In the genomic region with DNA sequence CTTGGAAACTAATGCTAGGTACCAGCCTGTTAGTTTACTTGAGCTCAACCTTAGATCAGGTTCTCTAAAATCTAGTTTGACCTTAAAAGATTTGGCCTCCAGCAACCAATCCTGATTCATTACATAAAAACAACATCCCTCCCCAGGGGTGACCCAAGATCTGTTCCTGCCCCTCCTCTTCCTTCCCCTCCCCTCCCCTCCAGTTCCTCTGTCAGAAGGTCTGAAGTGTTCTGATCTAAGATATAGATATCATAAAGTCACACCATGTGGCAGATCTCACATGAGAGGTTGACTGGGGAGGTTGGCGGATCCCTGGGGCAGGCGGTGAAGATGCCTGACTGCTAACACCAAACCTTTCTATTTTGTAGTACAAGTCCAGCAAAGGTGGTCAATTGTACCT, we compare ENCODE assay signal across 16 mouse cellular contexts. TPM values are rescaled to one million over a fixed set of nuclear protein-coding genes. Genes with fewer than 3 reads are reported as not detected.
DNase-seq lines count a peak whose midpoint lies in the region; ATAC-seq and TF ChIP-seq lines count a peak whose summit lies in the region.
"Not testable (repeated sequence)": the region's sequence is repeated elsewhere in the genome, so short reads cannot be mapped to it uniquely, and the experiment has no call there.
"Had no signal": no experiment of that assay in that cellular context is flagged by ENCODE, and none has a peak within 500 bp of the region (broad histone marks: within the 10 kb centered on the region; RNA-seq: fewer than 3 reads in every experiment).

No protein-coding gene starts in this region.

- ATAC-seq in lung, postnatal 0 days = peak; percentile 55

- peak; percentile 94 for TF ChIP-seq EP300 in lung, postnatal 0 days (IDR thresholded peaks at IDR 0.05)

- not testable (repeated sequence) for H3K9me3 ChIP-seq in lung, postnatal 0 days (ENCODE audit: low read length)

- not testable (repeated sequence) for H3K9ac ChIP-seq in lung, postnatal 0 days (replicated peaks; ENCODE audit: low read depth)

- not testable (repeated sequence) for TF ChIP-seq CTCF in lung, postnatal 0 days (IDR thresholded peaks at IDR 0.05)

- H3K27ac ChIP-seq in lung, postnatal 0 days (ENCODE audit: low read length) = not testable (repeated sequence)

- H3K27me3 ChIP-seq in lung, postnatal 0 days (replicated peaks; ENCODE audit: insufficient read depth, low read length) = not testable (repeated sequence)

- not testable (repeated sequence) for H3K4me3 ChIP-seq in lung, postnatal 0 days (ENCODE audit: low read depth, low read length)

- not testable (repeated sequence) for H3K4me1 ChIP-seq in lung, postnatal 0 days (ENCODE audit: insufficient read depth, low read depth, low read length)

- 69% methylated on average over 2 of the region's 2 CpGs for WGBS in lung, postnatal 0 days

- peak; percentile 36 for DNase-seq in 416B (ENCODE audit: low read depth)
- DNase-seq in adrenal gland, adult 2 months = peak; percentile 10
- DNase-seq in heart, adult 11 months = peak; percentile 98
- DNase-seq in induced T-regulatory cell, adult 2 months (ENCODE audit: low read depth) = peak; percentile 71
- DNase-seq in kidney, postnatal 10 days = peak; percentile 8
- DNase-seq in lung, postnatal 0 days (ENCODE audit: low spot score) = peak; percentile 20
- peak; percentile 17 for DNase-seq in skeletal muscle tissue, adult 2 months (ENCODE audit: low read depth, low spot score)
- DNase-seq in thymus, postnatal 14 days = peak; percentile 66

- not testable (repeated sequence) for H3K4me2 ChIP-seq in lung, postnatal 0 days (replicated peaks; ENCODE audit: low read depth, low read length)

- H3K36me3 ChIP-seq in lung, postnatal 0 days (ENCODE audit: insufficient read depth, low read length) = not testable (repeated sequence)

RNA-seq across cellular contexts. Expression of a gene that starts 3.8 kb away (rescaled TPM):
- total RNA-seq in adrenal gland, adult 2 months (2021) = 100 to 1,000 TPM in 1 of 2 experiments, 10 to 100 TPM in 1; 88.0 to 148 TPM
- 234 and 281 TPM in 2 replicates for polyA plus RNA-seq in adrenal gland, adult 2 months (2012; rRNA removed)
- polyA plus RNA-seq in lung, postnatal 0 days (2015; fragmentation: Nextera tagmentation; extraction: Ambion mirVana) = 363 and 479 TPM in 2 replicates
- total RNA-seq: CH12.LX; G1E; monocyte, adult 5-6 weeks had no signal
- polyA plus RNA-seq: G1E had no signal

RNA-seq across cellular contexts. Expression of a gene that starts 54.6 kb away (rescaled TPM):
- total RNA-seq in adrenal gland, adult 2 months (2021) = 100 to 1,000 TPM in 1 of 2 experiments, 10 to 100 TPM in 1; 63.1 to 112 TPM
- polyA plus RNA-seq in adrenal gland, adult 2 months (2012; rRNA removed) = 41.7 and 49.1 TPM in 2 replicates
- 466 and 528 TPM in 2 replicates for polyA plus RNA-seq in lung, postnatal 0 days (2015; fragmentation: Nextera tagmentation; extraction: Ambion mirVana)
- polyA plus RNA-seq: G1E; hindbrain, embryonic 13.5 days; neural tube, embryonic 11.5 days had no signal

RNA-seq across cellular contexts. Expression of a gene that starts 59.4 kb away (rescaled TPM):
- total RNA-seq in adrenal gland, adult 2 months (2021) = 1 to 10 TPM; 4.1 to 4.4 TPM
- 4.9 and 6.5 TPM in 2 replicates for polyA plus RNA-seq in adrenal gland, adult 2 months (2012; rRNA removed)
- polyA plus RNA-seq in lung, postnatal 0 days (2015; fragmentation: Nextera tagmentation; extraction: Ambion mirVana) = 30.5 and 47.7 TPM in 2 replicates
- polyA plus RNA-seq: forebrain, embryonic 13.5 days; G1E; hindbrain, embryonic 13.5 days; limb, embryonic 10.5 days; midbrain, embryonic 13.5 days; neural tube, embryonic 11.5 days had no signal

Comparison
In these comparisons a context has a peak if more than half of its experiments do, and no peak if none do; other contexts are left out.
1. DNase-seq: peak in every context shown above with its lines; median percentile 98 in heart, adult 11 months; 71 in induced T-regulatory cell, adult 2 months; 66 in thymus, postnatal 14 days; 36 in 416B; 20 in lung, postnatal 0 days; 17 in skeletal muscle tissue, adult 2 months; 10 in adrenal gland, adult 2 months; 8 in kidney, postnatal 10 days.